Mouse (Mus musculus): ENCODE measurements at regions not wholly inside any gene's neighbourhood (a gene's known extent, or its start where the extent isn't known, plus 50 kb on each side); places are given as distances from the start of the nearest gene placed in this dataset.

DNA sequence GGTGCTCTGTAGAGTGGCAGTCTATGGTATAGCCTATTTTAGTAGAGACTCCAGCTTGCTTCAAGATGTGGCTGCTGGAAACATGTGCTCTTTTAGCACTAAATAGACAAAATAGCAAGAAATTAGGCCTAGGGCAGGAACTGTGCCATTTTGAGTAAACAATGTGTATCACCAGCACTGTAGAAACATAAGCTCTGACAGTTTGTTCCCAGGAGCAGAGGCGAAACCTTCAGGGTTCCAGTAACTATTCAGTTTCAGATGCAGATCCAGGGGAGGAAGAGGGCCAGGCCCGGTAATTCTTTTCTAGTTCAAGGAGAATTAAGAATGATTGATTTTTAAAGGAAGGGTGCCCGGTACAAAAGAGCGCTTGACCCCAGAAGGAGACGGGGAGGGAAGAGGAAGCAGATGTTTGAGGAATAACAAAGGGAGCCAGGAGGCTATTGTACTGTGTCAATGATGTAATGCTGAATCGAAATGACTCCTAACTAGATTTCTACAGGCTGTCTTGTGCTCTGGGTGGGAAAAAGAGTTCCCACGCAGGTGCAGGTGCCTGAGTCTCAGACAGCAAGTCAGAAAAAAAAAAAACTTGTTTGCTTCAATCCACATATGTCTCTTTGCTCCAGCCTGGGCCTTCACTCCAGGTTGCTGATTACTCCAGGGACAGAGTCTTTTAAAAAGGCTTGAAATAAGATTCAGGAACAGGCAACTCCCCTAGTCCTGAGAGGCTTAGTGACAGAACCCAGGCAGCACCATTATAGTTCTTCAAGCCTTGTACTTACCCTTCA, 57.4 kb upstream of the Tex13c2 start:
- no peaks in the 10 kb centered on the region for H3K4me1 ChIP-seq (replicated peaks)
- no peak overlapping the region for H3K4me2 ChIP-seq
- 49% methylated on average over 7 of the region's 7 CpGs for WGBS (ENCODE audit: insufficient replicate concordance)
- H3K36me3 ChIP-seq (replicated peaks): no peaks in the 10 kb centered on the region
- ATAC-seq (ENCODE audit: insufficient read depth): no peak
- no peak overlapping the region for H3K27ac ChIP-seq (replicated peaks)
- H3K4me3 ChIP-seq (replicated peaks): no peak overlapping the region
- H3K9me3 ChIP-seq (replicated peaks): no peaks in the 10 kb centered on the region
- no peak overlapping the region for H3K9ac ChIP-seq
- H3K27me3 ChIP-seq: no peaks in the 10 kb centered on the region

All from liver, embryonic 15.5 days (tissue).